Mouse (Mus musculus) erythroid progenitor cell, adult 5-6 weeks (primary cell): ENCODE results near the gene Hmgxb4. TPM values are rescaled to one million over a fixed set of nuclear protein-coding genes. Genes with fewer than 3 reads are reported as not detected.
"Not testable (repeated sequence)": the region's sequence is repeated elsewhere in the genome, so short reads cannot be mapped to it uniquely, and the experiment has no call there.

Source experiments
- ATAC-seq: replicated peaks from 2 replicates; pipeline ENCODE4 v1.8.0; 2016; ENCODE audit warnings: moderate number of reproducible peaks, mild to moderate bottlenecking, moderate TSS enrichment, inconsistent platforms; ENCODE audit not compliant: poor library complexity, low FRiP score, severe bottlenecking
- total RNA-seq, 2 experiments: library from RNA; stranded (forward) in 1 of 2; stranded (reverse) in 1 of 2; fragments of 150-400 nt in 1 of 2; fragments of 186-747, 209-891 nt in 1 of 2; gene quantifications; 2 replicates each; pipeline versions ENCODE4 v1.2.3 to v1.2.4; 2015 to 2017; ENCODE audit warnings: low replicate concordance in 2 of 2

The Hmgxb4 gene
- 63.7 and 87.2 TPM in 2 replicates for total RNA-seq (2015; ENCODE audit: low replicate concordance)
- total RNA-seq (2017; ENCODE audit: low replicate concordance) = 40.6 and 65.0 TPM in 2 replicates

- peak; percentile 29 for ATAC-seq
These were observed at the start of gene Hmgxb4 for GRCm38 (mm10) chr8:74993081-74993474. Gene Hmgxb4, plus strand, starts transcription at chr8:74993356.

DNA sequence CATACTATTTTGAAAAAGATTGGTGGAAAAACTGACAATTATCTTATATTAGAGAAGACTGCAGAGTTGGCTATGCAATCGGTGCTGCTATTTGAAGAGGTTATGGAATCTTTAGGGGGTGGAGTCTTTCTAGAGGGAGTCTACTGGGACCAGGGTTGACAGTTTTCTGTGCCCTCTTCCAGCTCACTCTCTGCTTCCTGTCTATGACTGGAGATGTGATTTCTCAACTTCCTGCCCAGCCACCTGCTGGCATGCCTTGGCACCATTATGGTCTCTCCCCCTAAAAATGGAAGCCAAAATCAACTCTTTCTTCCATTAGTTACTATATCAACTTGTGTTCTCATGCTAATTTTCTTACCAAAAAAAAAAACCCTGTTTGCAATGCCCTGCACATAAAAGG lies 43.7 kb upstream of the Hmgxb4 start:
- no peak for ATAC-seq

DNA sequence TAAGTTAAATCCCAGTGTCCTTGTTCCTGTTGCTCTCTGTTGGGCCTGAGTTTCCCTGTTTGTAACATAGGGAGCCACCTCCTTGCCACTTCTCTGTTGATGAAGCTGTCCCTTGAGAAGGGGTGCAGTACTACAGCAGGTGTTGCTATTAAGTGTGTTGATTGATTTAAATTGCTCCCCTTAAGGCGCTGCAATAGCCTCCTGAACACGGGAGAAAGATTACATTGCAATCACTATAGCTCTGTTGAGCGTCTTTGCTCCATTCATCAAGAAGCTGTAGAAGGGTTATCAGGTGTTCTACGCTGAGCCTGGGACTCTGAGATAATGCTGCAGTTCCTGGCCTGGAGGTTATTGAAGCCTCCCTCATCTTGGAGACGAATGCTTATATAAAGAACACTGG lies 29.2 kb upstream of the Hmgxb4 start:
- no peak for ATAC-seq

GRCm38 (mm10) chr8:74970286-74970685 lies 22.9 kb upstream of the Hmgxb4 start:
- not testable (repeated sequence) for ATAC-seq

GRCm38 (mm10) chr8:74971636-74972035 lies 21.5 kb upstream of the Hmgxb4 start:
- no peak for ATAC-seq

- no peak for ATAC-seq
These were observed 20.8 kb upstream of the Hmgxb4 start for GRCm38 (mm10) chr8:74972322-74972883.

- ATAC-seq = no peak
These were observed 19.9 kb upstream of the Hmgxb4 start for GRCm38 (mm10) chr8:74973121-74973869.

DNA sequence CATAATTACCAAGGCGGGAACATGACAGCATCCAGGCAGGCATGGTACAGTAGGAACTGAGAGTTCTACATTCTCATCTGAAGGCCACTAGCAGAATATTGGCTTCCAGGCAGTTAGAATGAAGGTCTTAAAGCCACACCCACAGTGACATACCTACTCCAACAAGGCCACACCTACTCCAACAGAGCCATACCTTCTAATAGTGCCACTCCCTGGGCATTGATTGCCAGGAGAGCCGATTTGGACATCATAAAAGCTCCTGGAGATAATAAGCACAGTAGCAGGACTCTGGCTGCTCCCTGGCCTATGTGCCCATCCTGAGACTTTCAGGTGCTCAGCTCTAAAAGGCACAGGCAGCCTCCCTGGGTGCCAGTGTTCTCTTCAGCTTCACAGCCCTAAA lies 19.3 kb upstream of the Hmgxb4 start:
- ATAC-seq = no peak

DNA sequence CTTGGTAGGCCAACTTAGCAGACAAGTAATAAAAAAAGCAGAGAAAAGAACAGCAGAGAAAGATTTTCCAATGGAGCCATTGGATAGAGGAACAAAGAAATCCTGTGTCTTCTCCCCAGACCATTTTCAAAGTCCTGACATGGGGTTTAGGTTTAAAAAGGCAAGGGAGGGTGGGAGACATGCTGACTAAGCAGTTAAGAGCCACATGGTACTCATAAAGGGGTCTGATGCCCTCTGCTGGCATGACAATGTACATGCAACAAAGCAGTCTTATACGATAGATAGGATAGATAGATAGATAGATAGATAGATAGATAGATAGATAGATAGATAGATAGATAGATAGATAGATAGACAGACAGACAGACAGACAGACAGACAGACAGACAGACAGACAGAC lies 15.7 kb upstream of the Hmgxb4 start:
- no peak for ATAC-seq

GRCm38 (mm10) chr8:74980060-74980710 lies 13.0 kb upstream of the Hmgxb4 start:
- ATAC-seq = no peak

DNA sequence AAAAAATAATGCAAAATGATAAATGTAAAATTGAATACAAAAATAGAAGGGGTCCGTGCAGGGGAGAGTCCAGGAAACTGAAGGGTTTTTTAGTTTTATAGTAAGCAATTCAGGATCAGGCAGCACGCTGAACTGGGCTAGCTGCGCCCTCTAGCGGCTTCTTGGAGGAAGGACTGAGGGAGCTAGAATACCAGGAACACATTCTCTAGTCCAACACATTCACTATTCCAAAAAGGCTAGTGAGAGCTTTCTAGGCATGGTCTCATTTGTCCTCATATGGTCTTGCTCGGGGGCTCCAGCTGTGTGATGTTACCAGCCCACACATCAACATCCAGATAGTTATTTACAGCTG lies 12.5 kb upstream of the Hmgxb4 start:
- peak; percentile 73; the same call in 1 of the 2 replicates for ATAC-seq

- no peak for ATAC-seq
These were observed 11.3 kb upstream of the Hmgxb4 start for GRCm38 (mm10) chr8:74981809-74982208.

DNA sequence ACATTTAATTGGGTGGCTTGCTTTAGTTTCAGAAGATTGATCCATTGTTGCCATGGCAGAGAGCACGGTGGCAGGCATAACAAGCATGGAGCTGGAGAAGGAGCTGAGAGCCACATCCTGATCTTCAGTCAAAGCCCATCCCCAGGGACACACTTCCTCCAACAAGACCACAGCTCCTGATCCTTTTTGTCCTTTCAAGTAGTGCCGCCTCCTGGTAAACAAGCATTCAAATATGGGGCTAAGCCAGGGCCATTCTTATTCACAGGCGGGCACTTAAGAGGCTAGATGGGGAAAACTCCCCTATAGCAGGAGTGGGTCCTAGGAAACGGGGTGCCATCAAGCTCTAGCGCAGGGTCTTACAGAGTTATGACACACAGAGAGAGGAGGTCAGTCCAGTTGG lies 5.7 kb upstream of the Hmgxb4 start:
- ATAC-seq = no peak

- no peak for ATAC-seq
These were observed 3.1 kb upstream of the Hmgxb4 start for GRCm38 (mm10) chr8:74990021-74990420.

DNA sequence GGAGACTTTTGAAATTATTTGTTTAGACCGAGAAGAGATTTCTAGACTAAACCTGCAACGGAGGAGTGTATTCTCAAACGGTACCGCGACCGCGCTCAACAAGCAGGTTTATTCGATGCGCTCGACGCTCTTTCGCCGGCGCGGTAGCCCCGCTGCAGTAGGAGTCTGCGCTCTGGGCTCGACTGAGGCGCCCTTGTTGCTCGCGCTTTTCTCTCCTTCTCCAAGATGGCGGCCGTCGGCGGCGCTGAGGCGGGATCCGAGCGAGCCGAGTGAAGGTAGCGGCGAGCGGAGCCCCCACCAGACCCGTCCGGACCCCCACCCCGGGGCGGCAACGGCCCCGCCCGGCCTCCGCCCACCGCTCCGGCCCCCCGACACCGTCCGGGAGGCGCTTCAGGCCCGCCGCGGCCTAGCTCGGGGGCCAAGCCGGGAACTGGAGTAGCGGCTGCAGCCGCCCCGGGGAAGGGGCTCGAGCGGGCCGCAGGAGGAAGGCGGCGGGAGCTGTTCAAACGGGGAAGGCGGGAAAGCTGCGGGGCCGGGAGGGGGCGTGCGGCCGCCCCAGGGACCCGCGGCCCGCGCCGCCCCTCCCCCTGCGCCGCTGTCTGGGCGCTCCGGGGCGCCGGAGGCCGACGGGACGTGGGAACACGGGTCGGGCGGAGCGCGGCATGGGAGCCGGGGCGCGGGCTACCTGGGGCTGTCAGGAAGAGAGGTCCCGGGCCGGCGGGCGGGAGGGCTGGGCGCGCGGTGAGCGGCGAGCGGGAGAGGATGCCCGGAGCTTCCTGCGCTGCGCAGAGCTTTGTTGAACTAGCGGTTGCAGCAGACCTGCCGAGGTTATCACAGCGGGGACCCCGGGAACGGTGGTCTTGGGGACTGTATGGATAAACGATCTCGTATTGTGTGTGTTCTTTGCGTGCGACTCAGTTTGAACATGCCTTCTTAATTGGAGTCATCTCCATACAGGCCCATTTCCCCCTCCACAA lies 607 bp downstream of the Hmgxb4 start:
- ATAC-seq = peak; percentile 94

DNA sequence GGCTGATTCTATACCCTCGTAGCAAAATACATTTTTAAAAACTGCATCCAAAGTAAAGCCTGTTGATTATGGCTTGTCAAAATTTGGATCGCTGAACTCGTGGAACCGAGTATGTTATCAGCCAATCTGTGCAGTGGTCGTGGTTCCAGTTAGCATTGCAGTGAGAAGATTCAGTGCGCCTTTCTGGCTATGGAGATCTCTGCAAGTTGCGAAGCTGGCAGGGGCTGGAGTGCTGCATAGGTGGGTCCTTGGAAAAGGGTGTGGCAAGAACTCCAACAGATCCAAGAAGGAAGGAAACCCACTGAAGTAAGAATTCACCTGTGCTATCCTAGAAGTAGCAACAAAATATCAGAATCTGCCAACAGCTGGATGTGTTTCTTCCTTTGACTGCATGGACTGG lies 1.4 kb downstream of the Hmgxb4 start:
- no peak for ATAC-seq

GRCm38 (mm10) chr8:75000431-75000830 lies 7.3 kb downstream of the Hmgxb4 start:
- no peak for ATAC-seq

DNA sequence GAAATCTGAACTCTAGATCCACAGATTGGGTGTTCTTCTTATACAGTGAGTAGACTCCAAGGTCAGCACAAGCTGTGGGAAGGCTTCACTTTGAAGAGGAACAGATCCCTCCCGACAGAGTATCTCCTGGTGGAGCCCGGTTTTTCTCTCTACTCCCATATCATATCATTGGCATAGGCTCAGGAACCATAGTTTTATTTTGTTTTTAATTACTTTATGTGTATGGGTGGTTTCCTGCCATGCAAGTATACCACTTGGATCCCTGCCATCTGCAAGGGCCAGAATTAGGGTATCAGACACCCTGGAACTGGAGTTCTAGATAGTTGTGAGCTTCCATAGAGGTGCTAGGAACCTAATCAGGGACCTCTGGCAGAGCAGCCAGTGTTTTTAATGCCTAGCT lies 15.7 kb downstream of the Hmgxb4 start:
- no peak for ATAC-seq

GRCm38 (mm10) chr8:75013557-75013956 lies 20.4 kb downstream of the Hmgxb4 start:
- ATAC-seq = no peak; the same call in 1 of the 2 replicates

GRCm38 (mm10) chr8:75013964-75014363 lies 20.8 kb downstream of the Hmgxb4 start:
- ATAC-seq = no peak
